Mouse (Mus musculus) neutrophil, adult 5-6 weeks (primary cell): ENCODE measurements around the gene Lrrc45. TPM values are rescaled to one million over a fixed set of nuclear protein-coding genes. Genes with fewer than 3 reads are reported as not detected.
A peak's percentile ranks its signal among the peaks of the same experiment; 100 is the strongest.
"Not testable (repeated sequence)": the region's sequence is repeated elsewhere in the genome, so short reads cannot be mapped to it uniquely, and the experiment has no call there.

Experiments used
- ATAC-seq: fragments of 151-379, 151-347 bp; 2 replicates; pipeline ENCODE4 v1.8.0; 2017; ENCODE audit warnings: mild to moderate bottlenecking, moderate TSS enrichment; ENCODE audit not compliant: insufficient number of reproducible peaks, poor library complexity, low FRiP score, severe bottlenecking; ENCODE audit errors: extremely low read depth
- total RNA-seq: library from RNA; stranded (forward); fragments of 200-1000 nt; gene quantifications from 2 replicates; pipeline ENCODE4 v1.2.3, GENCODE M21; 2017

The Lrrc45 gene
- total RNA-seq, 1 experiment from 2014 or later, result 47.6 TPM

GRCm38 (mm10) chr11:120751606-120752005, 37.9 kb downstream of the Lrrc45 start:
- no peak for ATAC-seq

- ATAC-seq, result no peak
These were observed 46.5 kb downstream of the Lrrc45 start for GRCm38 (mm10) chr11:120760236-120760635.

GRCm38 (mm10) chr11:120761811-120762671, 48.3 kb downstream of the Lrrc45 start:
- no peak for ATAC-seq

- not testable (repeated sequence) for ATAC-seq
These were observed 48.9 kb downstream of the Lrrc45 start, which contains the start of gene Hmga1b for GRCm38 (mm10) chr11:120762672-120763041. TSS of gene Hmga1b (plus strand) at chr11:120762794.

GRCm38 (mm10) chr11:120763121-120763999, 49.6 kb downstream of the Lrrc45 start:
- not testable (repeated sequence) for ATAC-seq

GRCm38 (mm10) chr11:120767023-120767422, 53.3 kb downstream of the Lrrc45 start:
- peak; percentile 22 for ATAC-seq

GRCm38 (mm10) chr11:120768206-120768605, 54.5 kb downstream of the Lrrc45 start:
- no peak for ATAC-seq

Other genes starting within 250 kb of the Lrrc45 start
- gene Arl16, start 246.3 kb upstream of the Lrrc45 start, total RNA-seq, result 13.4 and 17.1 TPM in 2 replicates
- gene Mrpl12, start 229.3 kb upstream of the Lrrc45 start, total RNA-seq, result 20.8 and 24.1 TPM in 2 replicates
- 5.0 and 7.9 TPM in 2 replicates for gene Slc25a10, start 222.1 kb upstream of the Lrrc45 start, total RNA-seq
- gene Gcgr, start 183.2 kb upstream of the Lrrc45 start, total RNA-seq, result 0.23 TPM in 1 of 2 replicates, not detected in the other
- 15.0 and 16.9 TPM in 2 replicates for gene Mcrip1, start 164.2 kb upstream of the Lrrc45 start, total RNA-seq
- not detected in 2 replicates for gene Ppp1r27, start 162.8 kb upstream of the Lrrc45 start, total RNA-seq
- 122 and 155 TPM in 2 replicates for gene P4hb, start 140.7 kb upstream of the Lrrc45 start, total RNA-seq
- 166 and 185 TPM in 2 replicates for gene Arhgdia, start 132.3 kb upstream of the Lrrc45 start, total RNA-seq
- gene Alyref, start 115.6 kb upstream of the Lrrc45 start, total RNA-seq, result 52.7 and 88.0 TPM in 2 replicates
- gene Anapc11, start 115.5 kb upstream of the Lrrc45 start, total RNA-seq, result 15.7 and 22.0 TPM in 2 replicates
- not detected in 2 replicates for gene Npb, start 105.4 kb upstream of the Lrrc45 start, total RNA-seq
- 31.7 and 47.8 TPM in 2 replicates for gene Pcyt2, start 96.0 kb upstream of the Lrrc45 start, total RNA-seq
- gene Sirt7, start 88.7 kb upstream of the Lrrc45 start, total RNA-seq, result 181 and 194 TPM in 2 replicates
- 25.5 and 33.5 TPM in 2 replicates for gene Mafg, start 80.3 kb upstream of the Lrrc45 start, total RNA-seq
- gene Pycr1, start 70.2 kb upstream of the Lrrc45 start, total RNA-seq, result 1.6 TPM in 1 of 2 replicates, not detected in the other
- gene Myadml2, start 65.8 kb upstream of the Lrrc45 start, total RNA-seq, result not detected in 2 replicates
- not detected in 2 replicates for gene Notum, start 52.8 kb upstream of the Lrrc45 start, total RNA-seq
- gene Aspscr1, start 41.0 kb upstream of the Lrrc45 start, total RNA-seq, result 59.7 and 74.8 TPM in 2 replicates
- 24.2 and 44.7 TPM in 2 replicates for gene Cenpx, start 187 bp upstream of the Lrrc45 start, total RNA-seq
- gene Rac3, start 7.5 kb downstream of the Lrrc45 start, total RNA-seq, result 0.98 TPM in 1 of 2 replicates, not detected in the other
- 6.8 and 8.1 TPM in 2 replicates for gene Dcxr, start 13.4 kb downstream of the Lrrc45 start, total RNA-seq
- gene Cbr2, start 18.2 kb downstream of the Lrrc45 start, total RNA-seq, result 0.81 TPM in 1 of 2 replicates, not detected in the other
- gene Hmga1b, start 48.9 kb downstream of the Lrrc45 start, total RNA-seq, result 26.0 and 37.3 TPM in 2 replicates
- gene Rfng, start 70.3 kb downstream of the Lrrc45 start, total RNA-seq, result 3.8 and 5.9 TPM in 2 replicates
- gene Gps1, start 70.3 kb downstream of the Lrrc45 start, total RNA-seq, result 59.6 and 60.3 TPM in 2 replicates
- gene Dus1l, start 82.5 kb downstream of the Lrrc45 start, total RNA-seq, result 30.9 and 32.5 TPM in 2 replicates
- gene Fasn, start 110.6 kb downstream of the Lrrc45 start, total RNA-seq, result 22.0 and 28.3 TPM in 2 replicates
- 3.5 and 4.7 TPM in 2 replicates for gene Ccdc57, start 218.9 kb downstream of the Lrrc45 start, total RNA-seq
- 216 and 232 TPM in 2 replicates for gene Slc16a3, start 234.6 kb downstream of the Lrrc45 start, total RNA-seq